Mouse (Mus musculus) neural tube, embryonic 11.5 days (tissue): ENCODE data around the gene Jarid2. TPM values are rescaled to one million over a fixed set of nuclear protein-coding genes. Genes with fewer than 3 reads are reported as not detected.

Source experiments
- ATAC-seq: fragments of 200-750 bp; cut with Nextera tagmentation; 2 replicates; pipeline ENCODE4 v1.8.0; 2017; ENCODE audit warnings: moderate number of reproducible peaks, mild to moderate bottlenecking, moderate TSS enrichment, moderate library complexity; ENCODE audit not compliant: insufficient read depth, low FRiP score, low TSS enrichment
- DNase-seq: peaks from one replicate; pipeline ENCODE4 v3.0.0-alpha.2; 2015; ENCODE audit warnings: low spot score
- H3K27ac ChIP-seq: fragments of 300-500 bp; sonication (generic); 2 replicates; pipeline ENCODE4 v1.5.1; 2014; ENCODE audit warnings: low read depth, mild to moderate bottlenecking, low read length
- H3K27me3 ChIP-seq: fragments of 300-500 bp; sonication (generic); 2 replicates; pipeline ENCODE4 v1.6.1; 2014; ENCODE audit warnings: mild to moderate bottlenecking, low read length, mixed read lengths; ENCODE audit not compliant: control insufficient read depth, insufficient read depth
- H3K36me3 ChIP-seq: fragments of 300-500 bp; sonication (generic); 2 replicates; pipeline ENCODE4 v1.6.1; 2014; ENCODE audit warnings: mild to moderate bottlenecking, low read length, moderate library complexity, mixed read lengths; ENCODE audit not compliant: control insufficient read depth, insufficient read depth
- H3K4me1 ChIP-seq: fragments of 300-500 bp; sonication (generic); 2 replicates; pipeline ENCODE4 v1.6.1; 2014; ENCODE audit warnings: low read length, mixed read lengths; ENCODE audit not compliant: control insufficient read depth, insufficient read depth
- H3K4me2 ChIP-seq: fragments of 300-500 bp; sonication (generic); 2 replicates; pipeline ENCODE4 v1.6.1; 2014; ENCODE audit warnings: low read depth, mild to moderate bottlenecking, moderate library complexity
- H3K4me3 ChIP-seq: fragments of 300-500 bp; sonication (generic); 2 replicates; pipeline ENCODE4 v1.5.1; 2014; ENCODE audit warnings: low read depth, low read length
- H3K9ac ChIP-seq: fragments of 300-500 bp; sonication (generic); 2 replicates; pipeline ENCODE4 v1.6.1; 2014; ENCODE audit warnings: mild to moderate bottlenecking, low read length
- H3K9me3 ChIP-seq: fragments of 300-500 bp; sonication (generic); 2 replicates; pipeline ENCODE4 v1.6.1; 2016; ENCODE audit warnings: low read length; ENCODE audit not compliant: control insufficient read depth
- WGBS: fragments of 180-500 bp; shearing (Covaris S2); extraction: QIAGEN DNeasy Blood & Tissue Kit; methylation state at CpG from one replicate; pipeline ENCODE4 v1.1.7; 2014; 5-methylcytosine and 5-hydroxymethylcytosine counted together
- polyA plus RNA-seq: library from polyadenylated mRNA; unstranded; fragments of >200 nt; fragmentation: Nextera tagmentation; extraction: Ambion mirVana; gene quantifications from 2 replicates; pipeline ENCODE4 v1.2.1, GENCODE M21; 2014

Gene Jarid2
- polyA plus RNA-seq, 1 experiment from 2014 or later = 47.9 TPM

DNA sequence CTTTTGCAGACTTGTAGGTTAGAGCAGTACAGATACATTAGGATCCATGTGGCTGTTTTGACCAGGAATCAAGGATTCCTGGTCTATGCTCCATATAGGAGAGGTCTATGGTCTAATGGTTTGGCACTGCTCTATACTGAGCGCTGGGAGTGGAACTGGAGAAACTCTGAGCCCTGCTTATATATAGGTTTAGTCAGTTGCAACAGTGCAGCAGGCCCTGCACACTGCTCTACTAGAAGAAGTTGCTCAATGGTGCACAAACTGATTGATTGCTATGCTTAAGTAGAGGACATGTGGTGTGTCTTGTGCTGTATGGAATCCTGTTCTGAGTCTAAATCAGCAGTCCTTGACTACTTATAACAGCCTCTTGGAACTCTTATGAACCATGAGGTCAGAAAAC lies 31.5 kb downstream of the Jarid2 start:
- Histone ChIP-seq H3K4me1 (peaks cover 5% of the 10 kb centered on the region; the same call in 1 of the 2 replicates), H3K4me2 (no peak overlapping the region), H3K4me3 (no peak overlapping the region), H3K27me3 (no peaks in the 10 kb centered on the region), H3K9ac (no peak overlapping the region), H3K9me3 (no peaks in the 10 kb centered on the region), H3K27ac (no peak overlapping the region), H3K36me3 (no peaks in the 10 kb centered on the region)
- WGBS = 95% methylated on average over 1 of the region's 1 CpGs
- ATAC-seq = no peak
- DNase-seq = no peak

DNA sequence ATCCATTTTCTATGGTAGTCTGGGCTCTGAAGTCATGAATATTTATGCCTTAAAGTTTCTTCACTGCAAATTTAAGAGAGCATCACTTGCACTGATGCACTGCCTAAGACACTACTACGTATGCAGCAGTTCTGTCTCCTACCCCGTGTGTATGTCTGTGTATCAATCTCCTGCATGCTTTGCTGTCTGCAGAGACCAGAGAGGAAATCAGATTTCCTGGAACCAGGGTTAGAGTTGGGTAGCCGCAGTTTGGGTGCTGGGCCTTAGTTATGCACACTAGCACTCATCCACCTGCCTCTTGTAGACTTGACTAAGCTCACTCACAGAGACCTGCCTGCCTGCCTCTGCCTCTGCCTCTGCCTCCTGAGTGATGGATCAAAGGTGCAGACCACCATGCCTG lies 33.8 kb downstream of the Jarid2 start:
- Histone ChIP-seq H3K9me3 (no peaks in the 10 kb centered on the region), H3K4me2 (no peak overlapping the region), H3K27ac (no peak overlapping the region), H3K9ac (no peak overlapping the region), H3K36me3 (no peaks in the 10 kb centered on the region), H3K4me3 (no peak overlapping the region), H3K4me1 (peaks cover 4% of the 10 kb centered on the region; the same call in 1 of the 2 replicates), H3K27me3 (no peaks in the 10 kb centered on the region)
- ATAC-seq (no peak), DNase-seq (no peak)
- WGBS = 72% methylated on average over 3 of the region's 3 CpGs

DNA sequence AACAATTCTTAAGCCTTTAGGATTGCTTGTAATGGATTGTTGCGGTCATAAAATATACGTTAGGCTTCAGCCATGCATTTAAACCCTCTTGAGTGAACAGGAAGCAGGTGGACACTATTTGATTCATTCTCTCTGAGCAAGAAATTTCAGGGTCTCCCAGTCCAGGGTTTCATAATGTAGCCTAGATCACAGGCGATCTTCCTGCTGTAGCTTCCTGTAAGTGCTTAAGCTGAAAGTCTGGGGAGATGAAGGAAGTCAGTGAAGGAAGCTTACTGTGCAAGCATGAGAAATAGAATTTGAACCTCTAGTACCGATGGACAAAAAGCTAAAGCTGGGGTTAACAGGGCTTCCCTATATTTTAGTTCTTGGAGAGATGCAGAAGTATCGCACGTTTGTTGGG lies 38.5 kb downstream of the Jarid2 start:
- no peaks in the 10 kb centered on the region for H3K27me3 ChIP-seq
- no peaks in the 10 kb centered on the region for H3K9me3 ChIP-seq
- no peak overlapping the region for H3K9ac ChIP-seq
- H3K36me3 ChIP-seq = no peaks in the 10 kb centered on the region
- no peak overlapping the region for H3K27ac ChIP-seq
- H3K4me1 ChIP-seq = peaks cover 3% of the 10 kb centered on the region; the same call in 1 of the 2 replicates
- H3K4me2 ChIP-seq = no peak overlapping the region
- DNase-seq = no peak
- no peak for ATAC-seq
- no peak overlapping the region for H3K4me3 ChIP-seq
- WGBS = 82% methylated on average over 6 of the region's 6 CpGs

DNA sequence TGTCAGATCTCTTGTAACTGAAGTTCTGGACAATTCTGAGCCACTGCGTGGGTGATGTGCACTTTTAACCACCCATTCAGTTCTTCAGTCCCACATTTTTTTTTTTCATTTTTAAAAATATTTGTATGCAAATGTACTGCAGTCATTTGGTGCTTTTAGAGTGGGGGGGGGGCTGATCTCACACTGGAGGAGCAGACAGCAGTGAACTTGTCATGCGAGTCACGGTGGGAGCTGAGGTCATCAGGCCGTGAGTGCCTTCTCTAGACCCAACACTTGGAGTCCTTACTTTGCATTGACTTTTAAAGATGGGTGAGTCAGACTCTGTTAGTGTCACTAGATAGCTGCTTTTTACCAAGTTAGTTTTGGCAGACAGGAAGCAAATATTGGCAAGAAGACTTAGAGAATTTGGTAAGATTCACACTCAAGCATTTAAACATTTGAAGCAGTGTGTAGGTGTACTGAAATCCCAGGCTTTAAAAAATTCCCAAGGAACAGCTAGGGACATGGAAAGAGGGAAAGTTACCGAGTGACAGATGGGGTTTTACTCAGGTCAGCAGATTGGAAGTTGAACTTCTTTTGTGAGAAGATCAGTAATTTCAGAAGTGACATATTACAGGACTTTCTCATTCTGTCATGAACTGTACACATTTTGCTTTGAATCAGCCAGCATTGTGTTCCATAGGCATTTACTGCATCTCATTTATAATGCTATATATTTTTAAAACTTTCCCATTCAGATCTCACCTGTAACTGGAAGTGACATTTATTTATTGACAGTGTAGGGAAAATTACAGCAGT lies 41.7 kb downstream of the Jarid2 start:
- H3K27me3 ChIP-seq = no peaks in the 10 kb centered on the region
- no peaks in the 10 kb centered on the region for H3K4me1 ChIP-seq
- no peak overlapping the region for H3K4me2 ChIP-seq
- no peak overlapping the region for H3K9ac ChIP-seq
- H3K4me3 ChIP-seq = no peak overlapping the region
- ATAC-seq = no peak
- H3K36me3 ChIP-seq = no peaks in the 10 kb centered on the region
- WGBS = 74% methylated on average over 5 of the region's 5 CpGs
- H3K27ac ChIP-seq = no peak overlapping the region
- no peak for DNase-seq
- H3K9me3 ChIP-seq = no peaks in the 10 kb centered on the region

DNA sequence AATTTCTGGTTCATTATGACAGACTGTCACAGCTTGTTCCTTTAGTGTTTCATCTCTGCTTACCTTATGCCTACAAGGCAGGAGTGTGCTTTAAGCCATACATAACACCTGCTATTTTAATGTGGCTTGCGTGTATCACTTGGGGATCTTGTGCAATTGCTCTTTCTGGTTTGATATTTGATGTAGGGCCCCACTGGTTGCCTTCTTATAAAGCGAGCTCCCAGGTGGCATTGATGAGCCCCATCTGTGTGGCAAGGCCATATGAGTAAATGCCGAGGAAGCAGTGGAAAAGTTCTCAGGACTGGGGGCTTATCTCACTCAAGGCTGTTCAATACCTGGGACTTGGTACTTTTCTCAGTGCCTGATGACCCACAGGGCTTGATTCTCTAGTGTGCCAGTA lies 43.5 kb downstream of the Jarid2 start:
- Histone ChIP-seq H3K27ac (no peak overlapping the region), H3K4me1 (no peaks in the 10 kb centered on the region), H3K9ac (no peak overlapping the region), H3K4me3 (no peak overlapping the region), H3K36me3 (no peaks in the 10 kb centered on the region), H3K9me3 (no peaks in the 10 kb centered on the region), H3K27me3 (no peaks in the 10 kb centered on the region), H3K4me2 (no peak overlapping the region)
- WGBS = 96% methylated on average over 3 of the region's 3 CpGs
- ATAC-seq = no peak
- no peak for DNase-seq

DNA sequence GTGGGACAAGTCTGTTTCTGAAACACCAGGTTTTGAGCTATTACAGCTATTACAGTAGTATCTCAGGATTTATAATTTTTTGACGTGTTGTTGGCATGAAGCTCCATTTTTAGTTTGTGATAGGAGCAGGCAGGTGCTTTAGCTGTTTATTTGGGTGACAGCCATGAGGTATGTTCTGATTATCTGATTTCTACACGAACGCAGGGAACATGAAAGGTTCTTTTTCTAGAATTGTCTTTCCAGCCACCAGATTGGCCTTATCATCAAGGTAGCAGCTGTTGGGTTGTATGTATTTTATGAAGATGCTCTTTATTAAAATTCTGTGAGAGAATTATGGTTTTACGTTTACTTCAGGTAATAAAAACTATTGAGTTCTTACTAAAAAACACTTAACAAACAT lies 45.1 kb downstream of the Jarid2 start:
- H3K4me3 ChIP-seq = no peak overlapping the region
- no peak for ATAC-seq
- H3K9me3 ChIP-seq = no peaks in the 10 kb centered on the region
- H3K4me1 ChIP-seq = no peaks in the 10 kb centered on the region
- no peaks in the 10 kb centered on the region for H3K27me3 ChIP-seq
- H3K4me2 ChIP-seq = no peak overlapping the region
- no peak for DNase-seq
- WGBS = 94% methylated on average over 4 of the region's 4 CpGs
- H3K36me3 ChIP-seq = no peaks in the 10 kb centered on the region
- no peak overlapping the region for H3K9ac ChIP-seq
- H3K27ac ChIP-seq = no peak overlapping the region

DNA sequence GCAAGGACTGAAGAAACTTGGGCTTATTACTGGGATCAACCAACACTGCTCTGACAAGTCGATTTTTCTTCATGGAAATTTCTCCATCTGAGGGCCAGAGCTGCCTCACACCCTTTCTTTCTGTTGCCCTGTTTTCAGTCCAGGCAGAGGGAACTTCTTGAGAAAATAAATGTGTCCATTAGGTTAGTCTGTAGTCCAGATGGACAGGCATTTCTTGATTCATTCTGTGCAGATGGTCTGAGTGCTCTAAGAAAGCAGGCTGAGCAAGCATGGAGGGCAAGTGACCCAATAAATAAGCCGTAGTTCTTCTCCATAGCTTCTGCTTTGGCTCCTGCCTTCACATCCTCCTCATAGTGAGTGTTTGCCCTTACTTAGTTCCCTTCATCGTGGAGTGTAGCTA lies 46.1 kb downstream of the Jarid2 start:
- Histone ChIP-seq H3K4me3 (no peak overlapping the region), H3K36me3 (no peaks in the 10 kb centered on the region), H3K4me2 (no peak overlapping the region), H3K27ac (no peak overlapping the region), H3K9me3 (no peaks in the 10 kb centered on the region), H3K9ac (no peak overlapping the region), H3K4me1 (no peaks in the 10 kb centered on the region), H3K27me3 (no peaks in the 10 kb centered on the region)
- DNase-seq (no peak), ATAC-seq (no peak)
- 86% methylated on average over 3 of the region's 3 CpGs for WGBS

DNA sequence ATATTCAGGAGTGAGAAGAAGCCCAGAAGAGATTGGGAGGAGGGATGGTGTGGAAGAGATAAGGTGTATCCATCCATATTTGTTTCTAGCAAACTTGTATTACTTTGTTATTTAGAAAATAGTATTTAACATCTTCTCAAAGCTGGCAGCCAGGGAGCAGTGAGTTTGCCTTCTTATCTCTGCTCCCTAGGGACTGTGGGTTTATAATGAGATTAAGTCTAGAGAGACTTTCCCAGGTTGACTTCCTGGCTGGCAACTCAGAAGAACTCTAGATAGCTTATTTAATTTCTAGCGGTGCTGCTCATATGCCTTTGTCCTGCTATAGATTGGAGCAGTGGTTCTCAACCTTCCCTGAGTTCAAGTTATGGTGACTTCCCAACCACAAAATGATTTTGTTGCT lies 51.2 kb downstream of the Jarid2 start:
- Histone ChIP-seq H3K27ac (no peak overlapping the region), H3K27me3 (no peaks in the 10 kb centered on the region), H3K36me3 (no peaks in the 10 kb centered on the region), H3K4me3 (no peak overlapping the region), H3K9me3 (no peaks in the 10 kb centered on the region), H3K4me2 (no peak overlapping the region), H3K4me1 (no peaks in the 10 kb centered on the region), H3K9ac (no peak overlapping the region)
- 100% methylated on average over 1 of the region's 1 CpGs for WGBS
- DNase-seq (no peak), ATAC-seq (no peak)

DNA sequence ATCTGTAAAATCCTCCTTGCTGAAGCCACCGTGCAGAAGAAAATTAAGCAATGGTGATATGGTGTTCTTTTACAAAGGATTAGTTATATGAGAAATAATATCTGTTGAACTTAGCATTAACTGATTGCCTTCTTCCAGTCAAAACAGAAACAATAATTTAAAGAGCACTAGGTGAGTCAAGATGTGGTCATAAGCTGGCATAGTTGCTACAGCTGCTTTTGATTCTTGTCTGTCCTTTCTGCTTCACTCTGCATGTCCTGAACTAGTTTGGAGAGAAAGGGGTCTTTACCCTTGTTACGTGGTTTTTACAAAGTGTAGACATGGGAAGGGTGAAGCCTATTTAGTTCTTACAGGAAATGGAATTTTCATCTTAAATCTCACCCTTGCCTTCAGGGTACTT lies 51.9 kb downstream of the Jarid2 start:
- Histone ChIP-seq H3K27ac (no peak overlapping the region), H3K27me3 (no peaks in the 10 kb centered on the region), H3K9ac (no peak overlapping the region), H3K4me1 (no peaks in the 10 kb centered on the region), H3K4me2 (no peak overlapping the region), H3K36me3 (no peaks in the 10 kb centered on the region), H3K9me3 (no peaks in the 10 kb centered on the region), H3K4me3 (no peak overlapping the region)
- ATAC-seq (no peak), DNase-seq (no peak)
- 96% methylated on average over 2 of the region's 2 CpGs for WGBS
